Mouse (Mus musculus): ENCODE measurements around the gene Uhrf1bp1.

Gene Uhrf1bp1

GRCm38 (mm10) chr17:27911371-27911770, 55.1 kb downstream of the Uhrf1bp1 start:
- DNase-seq = no peak

GRCm38 (mm10) chr17:27914742-27915141, 58.5 kb downstream of the Uhrf1bp1 start:
- no peak for DNase-seq

GRCm38 (mm10) chr17:27916366-27916765, 60.1 kb downstream of the Uhrf1bp1 start:
- DNase-seq = no peak

GRCm38 (mm10) chr17:27920676-27921075, 64.4 kb downstream of the Uhrf1bp1 start:
- DNase-seq = peak; percentile 70

GRCm38 (mm10) chr17:27922174-27922712, 66.0 kb downstream of the Uhrf1bp1 start:
- DNase-seq = no peak

GRCm38 (mm10) chr17:27925054-27925453, 68.8 kb downstream of the Uhrf1bp1 start:
- DNase-seq = no peak

GRCm38 (mm10) chr17:27925504-27925903, 69.3 kb downstream of the Uhrf1bp1 start:
- no peak for DNase-seq

- DNase-seq = no peak
Observed at GRCm38 (mm10) chr17:27930291-27930690, 74.0 kb downstream of the Uhrf1bp1 start.

GRCm38 (mm10) chr17:27931826-27932225, 75.6 kb downstream of the Uhrf1bp1 start:
- no peak for DNase-seq

- DNase-seq = no peak
Observed at GRCm38 (mm10) chr17:27934136-27934910, 78.1 kb downstream of the Uhrf1bp1 start.

GRCm38 (mm10) chr17:27935091-27935490, 78.8 kb downstream of the Uhrf1bp1 start:
- DNase-seq = no peak

GRCm38 (mm10) chr17:27937054-27937615, 80.9 kb downstream of the Uhrf1bp1 start:
- no peak for DNase-seq

- DNase-seq = no peak
Observed at GRCm38 (mm10) chr17:27938121-27938754, 82.0 kb downstream of the Uhrf1bp1 start.

GRCm38 (mm10) chr17:27939028-27939427, 82.8 kb downstream of the Uhrf1bp1 start:
- no peak for DNase-seq

GRCm38 (mm10) chr17:27940352-27940751, 84.1 kb downstream of the Uhrf1bp1 start:
- DNase-seq = no peak

GRCm38 (mm10) chr17:27941178-27941577, 84.9 kb downstream of the Uhrf1bp1 start:
- no peak for DNase-seq

- DNase-seq = no peak
Observed at GRCm38 (mm10) chr17:27941698-27942097, 85.5 kb downstream of the Uhrf1bp1 start.

- DNase-seq = no peak
Observed at GRCm38 (mm10) chr17:27942131-27942530, 85.9 kb downstream of the Uhrf1bp1 start.

- DNase-seq = peak; percentile 89
Observed at GRCm38 (mm10) chr17:27945546-27946216, 89.4 kb downstream of the Uhrf1bp1 start.

- DNase-seq = no peak
Observed at GRCm38 (mm10) chr17:27946371-27946770, 90.1 kb downstream of the Uhrf1bp1 start.

- DNase-seq = no peak
Observed at GRCm38 (mm10) chr17:27947155-27947554, 90.9 kb downstream of the Uhrf1bp1 start.

Data from kidney, adult 11 months (tissue).